Mouse (Mus musculus): ENCODE measurements around the gene Fkbp2. TPM values are rescaled to one million over a fixed set of nuclear protein-coding genes. Genes with fewer than 3 reads are reported as not detected.
A peak's percentile ranks its signal among the peaks of the same experiment; 100 is the strongest.

Fkbp2 gene
- polyA plus RNA-seq, 1 experiment from 2014 or later, result 106 TPM

- Histone ChIP-seq H3K4me3 (peak overlapping the region; percentile 69), H3K4me1 (peaks cover 33% of the 10 kb centered on the region), H3K27ac (peak overlapping the region; percentile 97), H3K36me3 (replicated peaks) (peaks cover 42% of the 10 kb centered on the region), H3K27me3 (ENCODE audit: poor library complexity, severe bottlenecking) (no peaks in the 10 kb centered on the region), H3K9me3 (no peaks in the 10 kb centered on the region)
- DNase-seq (ENCODE audit: extremely low spot score, low spot score), result no peak
- 19% methylated on average over 3 of the region's 3 CpGs for WGBS
These were observed 27.6 kb downstream of the Fkbp2 start for GRCm38 (mm10) chr19:6952712-6953037.

GRCm38 (mm10) chr19:6951994-6952711, 28.1 kb downstream of the Fkbp2 start:
- H3K27ac ChIP-seq, result peak overlapping the region; percentile 97
- no peaks in the 10 kb centered on the region for H3K27me3 ChIP-seq (ENCODE audit: poor library complexity, severe bottlenecking)
- 3% methylated on average over 31 of the region's 31 CpGs for WGBS
- peak overlapping the region; percentile 69 for H3K4me3 ChIP-seq
- no peaks in the 10 kb centered on the region for H3K9me3 ChIP-seq
- peaks cover 36% of the 10 kb centered on the region for H3K36me3 ChIP-seq (replicated peaks)
- DNase-seq (ENCODE audit: extremely low spot score, low spot score), result peak; percentile 67
- H3K4me1 ChIP-seq, result peaks cover 33% of the 10 kb centered on the region

- Histone ChIP-seq H3K9me3 (no peaks in the 10 kb centered on the region), H3K4me3 (peak overlapping the region; percentile 69), H3K27me3 (ENCODE audit: poor library complexity, severe bottlenecking) (no peaks in the 10 kb centered on the region), H3K4me1 (peaks cover 33% of the 10 kb centered on the region), H3K27ac (peak overlapping the region; percentile 97), H3K36me3 (replicated peaks) (peaks cover 30% of the 10 kb centered on the region)
- DNase-seq (ENCODE audit: extremely low spot score, low spot score), result peak; percentile 93
- WGBS, result under 1% methylated on average over 35 of the region's 35 CpGs
These were observed 28.8 kb downstream of the Fkbp2 start for GRCm38 (mm10) chr19:6951381-6951968.

- under 1% methylated on average over 28 of the region's 28 CpGs for WGBS
- Histone ChIP-seq H3K27ac (peak overlapping the region; percentile 97), H3K4me1 (peaks cover 33% of the 10 kb centered on the region), H3K9me3 (no peaks in the 10 kb centered on the region), H3K4me3 (peak overlapping the region; percentile 69), H3K27me3 (ENCODE audit: poor library complexity, severe bottlenecking) (no peaks in the 10 kb centered on the region), H3K36me3 (replicated peaks) (peaks cover 26% of the 10 kb centered on the region)
- DNase-seq (ENCODE audit: extremely low spot score, low spot score), result peak; percentile 73
These were observed 29.6 kb downstream of the Fkbp2 start for GRCm38 (mm10) chr19:6950613-6951153.

- Histone ChIP-seq H3K36me3 (replicated peaks) (peaks cover 25% of the 10 kb centered on the region), H3K9me3 (no peaks in the 10 kb centered on the region), H3K4me1 (peaks cover 33% of the 10 kb centered on the region), H3K27ac (peak overlapping the region; percentile 97), H3K27me3 (ENCODE audit: poor library complexity, severe bottlenecking) (no peaks in the 10 kb centered on the region), H3K4me3 (peak overlapping the region; percentile 69)
- WGBS, result 66% methylated on average over 5 of the region's 5 CpGs
- no peak for DNase-seq (ENCODE audit: extremely low spot score, low spot score)
These were observed 30.4 kb downstream of the Fkbp2 start for GRCm38 (mm10) chr19:6949951-6950350.

GRCm38 (mm10) chr19:6949532-6949931, 30.8 kb downstream of the Fkbp2 start:
- H3K4me3 ChIP-seq, result peak overlapping the region; percentile 69; the same call in 1 of the 2 replicates
- no peak overlapping the region for H3K27ac ChIP-seq
- peaks cover 24% of the 10 kb centered on the region for H3K36me3 ChIP-seq (replicated peaks)
- 89% methylated on average over 5 of the region's 5 CpGs for WGBS
- no peak for DNase-seq (ENCODE audit: extremely low spot score, low spot score)
- no peaks in the 10 kb centered on the region for H3K9me3 ChIP-seq
- H3K4me1 ChIP-seq, result peaks cover 33% of the 10 kb centered on the region
- H3K27me3 ChIP-seq (ENCODE audit: poor library complexity, severe bottlenecking), result no peaks in the 10 kb centered on the region

- DNase-seq (ENCODE audit: extremely low spot score, low spot score), result no peak
- Histone ChIP-seq H3K27ac (no peak overlapping the region), H3K27me3 (ENCODE audit: poor library complexity, severe bottlenecking) (no peaks in the 10 kb centered on the region), H3K9me3 (no peaks in the 10 kb centered on the region), H3K4me1 (peaks cover 28% of the 10 kb centered on the region), H3K4me3 (no peak overlapping the region), H3K36me3 (replicated peaks) (peaks cover 18% of the 10 kb centered on the region)
- WGBS, result 84% methylated on average over 4 of the region's 4 CpGs
These were observed 32.1 kb downstream of the Fkbp2 start for GRCm38 (mm10) chr19:6948186-6948585.

- Histone ChIP-seq H3K4me1 (peaks cover 28% of the 10 kb centered on the region), H3K4me3 (no peak overlapping the region), H3K27me3 (ENCODE audit: poor library complexity, severe bottlenecking) (no peaks in the 10 kb centered on the region), H3K36me3 (replicated peaks) (peaks cover 18% of the 10 kb centered on the region), H3K27ac (no peak overlapping the region), H3K9me3 (no peaks in the 10 kb centered on the region)
- DNase-seq (ENCODE audit: extremely low spot score, low spot score), result no peak
- WGBS, result 52% methylated on average over 4 of the region's 4 CpGs
These were observed 32.6 kb downstream of the Fkbp2 start for GRCm38 (mm10) chr19:6947742-6948141.

- Histone ChIP-seq H3K27ac (no peak overlapping the region), H3K36me3 (replicated peaks) (peaks cover 18% of the 10 kb centered on the region), H3K27me3 (ENCODE audit: poor library complexity, severe bottlenecking) (peaks cover 5% of the 10 kb centered on the region), H3K4me3 (no peak overlapping the region), H3K9me3 (no peaks in the 10 kb centered on the region), H3K4me1 (peaks cover 39% of the 10 kb centered on the region)
- 93% methylated on average over 6 of the region's 6 CpGs for WGBS
- no peak for DNase-seq (ENCODE audit: extremely low spot score, low spot score)
These were observed 36.6 kb downstream of the Fkbp2 start for GRCm38 (mm10) chr19:6943709-6944108.

GRCm38 (mm10) chr19:6942764-6943163, 37.5 kb downstream of the Fkbp2 start:
- Histone ChIP-seq H3K4me1 (peaks cover 39% of the 10 kb centered on the region), H3K36me3 (replicated peaks) (peaks cover 19% of the 10 kb centered on the region), H3K4me3 (peak overlapping the region; percentile 83), H3K27ac (peak overlapping the region; percentile 95), H3K27me3 (ENCODE audit: poor library complexity, severe bottlenecking) (peaks cover 14% of the 10 kb centered on the region), H3K9me3 (no peaks in the 10 kb centered on the region)
- DNase-seq (ENCODE audit: extremely low spot score, low spot score), result no peak
- WGBS, result 25% methylated on average over 5 of the region's 5 CpGs

- Histone ChIP-seq H3K9me3 (no peaks in the 10 kb centered on the region), H3K36me3 (replicated peaks) (peaks cover 18% of the 10 kb centered on the region), H3K27me3 (ENCODE audit: poor library complexity, severe bottlenecking) (peaks cover 16% of the 10 kb centered on the region), H3K4me1 (peaks cover 39% of the 10 kb centered on the region), H3K4me3 (peak within 1 kb of the TSS; percentile 83), H3K27ac (peak within 1 kb of the TSS; percentile 95)
- under 1% methylated on average over 27 of the region's 27 CpGs for WGBS
- DNase-seq (ENCODE audit: extremely low spot score, low spot score), result peak; percentile 92
These were observed 38.0 kb downstream of the Fkbp2 start, which contains the start of gene Gpr137 for GRCm38 (mm10) chr19:6942249-6942691. Gene Gpr137, minus strand, starts transcription at chr19:6942480.

- peaks cover 39% of the 10 kb centered on the region for H3K4me1 ChIP-seq
- H3K9me3 ChIP-seq, result no peaks in the 10 kb centered on the region
- H3K4me3 ChIP-seq, result peak within 1 kb of the TSS; percentile 83
- peak; percentile 92 for DNase-seq (ENCODE audit: extremely low spot score, low spot score)
- H3K27ac ChIP-seq, result peak within 1 kb of the TSS; percentile 95
- peaks cover 16% of the 10 kb centered on the region for H3K27me3 ChIP-seq (ENCODE audit: poor library complexity, severe bottlenecking)
- under 1% methylated on average over 83 of the region's 83 CpGs for WGBS
- H3K36me3 ChIP-seq (replicated peaks), result peaks cover 18% of the 10 kb centered on the region
These were observed 38.7 kb downstream of the Fkbp2 start, which contains the start of gene Bad for GRCm38 (mm10) chr19:6941372-6942248. Gene Bad, plus strand, starts transcription at chr19:6941861.
